Mouse (Mus musculus) heart, postnatal 25 days (tissue): ENCODE results near the gene Fgf18. TPM values are rescaled to one million over a fixed set of nuclear protein-coding genes. Genes with fewer than 3 reads are reported as not detected.

ENCODE experiments used
- DNase-seq: peaks from one replicate; pipeline ENCODE4 v3.0.0; 2022; ENCODE audit warnings: low spot score
- intact Hi-C: fragments of 180-260 bp; cut with DNase I; formaldehyde crosslinking; loops from one replicate; pipeline ENCODE4 v1.15.1; 2025
- total RNA-seq, 2 experiments: library from RNA; stranded (reverse); gene quantifications; 2 replicates each; pipeline ENCODE4 v1.2.3; 2021

The Fgf18 gene
- total RNA-seq, 2 experiments from 2014 or later, result 5.1 to 6.0 TPM

- intact Hi-C loops, result no loop called here
- DNase-seq, result no peak
Measured at GRCm38 (mm10) chr11:33151780-33152145, 4.6 kb upstream of the Fgf18 start.

DNA sequence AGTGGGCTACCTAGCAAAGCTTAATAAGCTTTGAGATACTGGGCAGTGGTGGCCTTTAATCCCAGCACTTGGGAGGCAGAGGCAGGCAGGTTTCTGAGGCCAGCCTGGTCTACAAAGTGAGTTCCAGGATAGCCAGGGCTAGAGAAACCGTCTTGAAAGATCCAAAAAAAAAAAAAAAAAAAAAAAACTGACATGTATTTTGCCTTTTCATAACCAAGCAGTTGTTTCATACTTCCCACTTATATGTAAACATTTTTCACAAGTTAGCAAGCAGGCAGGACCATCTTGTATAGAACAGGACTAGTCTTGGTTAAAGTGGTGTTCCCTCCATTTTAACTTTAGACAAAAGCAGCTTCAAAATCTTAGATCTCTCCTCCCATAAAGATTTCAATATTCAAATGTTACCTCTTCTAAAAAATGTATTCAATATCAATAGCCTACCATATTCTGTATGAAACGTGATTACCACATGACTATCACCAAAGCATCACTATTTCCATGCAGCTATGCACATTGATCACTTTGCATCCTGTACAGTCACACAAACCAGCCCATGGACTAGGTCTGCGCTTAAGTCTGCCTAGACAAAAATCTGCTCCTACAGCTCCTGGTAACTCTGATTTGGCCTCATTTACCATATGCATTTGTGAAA, 4.1 kb upstream of the Fgf18 start:
- DNase-seq, result no peak
- intact Hi-C loops, result no loop called here

- intact Hi-C loops, result no loop called here
- no peak for DNase-seq
Measured at GRCm38 (mm10) chr11:33150364-33150763, 3.2 kb upstream of the Fgf18 start.

GRCm38 (mm10) chr11:33149453-33149852, 2.3 kb upstream of the Fgf18 start:
- intact Hi-C loops, result loop anchor here (2.0 to 5.0 kb wide), 5 partner anchors 121 to 527 kb away; no protein-coding TSS in a partner anchor
- no peak for DNase-seq

DNA sequence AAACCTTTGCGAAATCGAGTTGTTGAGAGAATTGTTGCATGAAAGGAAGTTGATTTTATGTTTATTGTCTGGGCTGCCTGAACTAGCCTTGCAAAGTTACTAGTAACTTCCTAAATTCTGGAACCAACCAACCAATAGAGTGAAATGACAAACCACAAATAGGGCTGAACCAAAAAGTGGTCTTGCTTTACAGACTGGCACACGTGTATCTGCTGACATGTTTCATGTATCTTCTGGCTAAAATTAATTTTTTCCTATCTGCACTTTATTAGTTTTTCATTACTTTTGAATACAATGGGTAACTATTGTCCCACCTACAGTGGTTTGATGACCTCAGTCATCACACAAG, 1.9 kb upstream of the Fgf18 start:
- DNase-seq, result no peak
- intact Hi-C loops, result loop anchor here (2.0 to 5.0 kb wide), 5 partner anchors 120 to 527 kb away; no protein-coding TSS in a partner anchor

GRCm38 (mm10) chr11:33148338-33149087, 1.3 kb upstream of the Fgf18 start:
- DNase-seq, result peak; percentile 67
- intact Hi-C loops, result loop anchor here (1.0 to 5.0 kb wide), 6 partner anchors 120 to 526 kb away; no protein-coding TSS in a partner anchor

- DNase-seq, result peak; percentile 29
- intact Hi-C loops, result loop anchor here (1.0 to 5.0 kb wide), 6 partner anchors 119 to 525 kb away; no protein-coding TSS in a partner anchor
Measured at GRCm38 (mm10) chr11:33147572-33148337, 555 bp upstream of the Fgf18 start.

- intact Hi-C loops, result loop anchor here (5.0 kb wide), 2 partner anchors 184 to 524 kb away; no protein-coding TSS in a partner anchor
- DNase-seq, result no peak
Measured at GRCm38 (mm10) chr11:33146651-33147131, 509 bp downstream of the Fgf18 start.

DNA sequence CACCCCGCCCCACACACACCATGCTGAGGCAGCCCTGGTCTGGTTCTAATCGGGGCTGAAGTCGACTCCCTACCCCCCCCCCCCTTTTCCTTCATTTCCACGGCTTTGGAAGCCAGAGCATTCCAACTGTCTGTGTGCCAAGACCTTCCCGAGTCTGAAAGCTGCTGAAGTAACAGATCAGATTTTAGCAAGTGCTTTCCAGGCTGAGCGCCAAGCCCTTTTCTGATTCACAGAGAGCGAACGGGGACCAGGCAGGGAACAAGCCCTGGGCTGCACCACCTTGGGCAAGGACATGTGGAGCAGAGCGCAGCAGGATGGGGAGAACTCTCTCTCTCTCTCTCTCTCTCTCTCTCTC, 1.1 kb downstream of the Fgf18 start:
- intact Hi-C loops, result loop anchor here (5.0 kb wide), 2 partner anchors 184 to 524 kb away; no protein-coding TSS in a partner anchor
- peak; percentile 69 for DNase-seq

DNA sequence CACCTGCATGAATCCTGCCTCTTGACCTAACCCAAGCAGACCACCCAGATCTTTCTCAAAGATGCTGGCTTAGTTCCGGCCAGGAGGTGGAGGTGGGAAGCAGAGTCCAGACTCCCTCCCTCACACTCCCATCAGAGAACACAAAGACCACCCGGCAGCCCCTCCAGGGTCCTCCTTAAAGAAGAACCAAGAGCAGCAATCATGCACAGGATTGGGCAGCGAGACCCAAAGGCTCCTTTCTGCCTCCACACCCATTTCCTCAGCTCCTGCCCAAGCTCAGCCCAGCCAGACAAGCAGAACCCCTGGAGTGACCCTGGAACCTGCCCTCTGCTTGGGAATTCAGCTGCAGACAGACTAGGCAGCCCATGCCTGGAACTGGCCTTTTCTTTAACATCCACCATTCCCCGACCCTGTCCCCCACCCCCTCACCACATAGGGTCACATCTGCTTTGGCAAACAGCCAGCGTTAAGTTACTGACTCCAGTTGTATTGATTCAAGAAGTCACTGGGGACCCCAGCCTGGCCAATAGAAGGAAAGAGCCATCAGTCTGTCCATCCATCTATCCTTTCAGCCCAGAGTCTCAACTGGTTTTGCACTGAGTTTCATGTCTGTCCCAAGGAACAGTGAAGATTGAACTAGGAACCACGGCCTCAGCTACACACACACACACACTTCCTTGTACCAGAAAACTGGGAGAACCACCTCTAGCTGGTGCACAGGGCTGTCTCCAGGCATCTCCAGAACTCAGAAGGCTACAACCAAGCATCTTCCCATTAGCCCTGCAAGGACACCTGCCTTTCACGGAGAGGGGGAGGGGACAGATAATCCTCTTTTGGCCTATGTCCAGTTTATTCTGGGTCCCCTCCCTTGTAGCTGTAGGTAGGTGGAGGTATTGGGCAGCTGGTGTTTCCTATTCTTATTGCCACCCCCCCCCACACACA, 1.7 kb downstream of the Fgf18 start:
- intact Hi-C loops, result loop anchor here (5.0 kb wide), 2 partner anchors 183 to 523 kb away; no protein-coding TSS in a partner anchor
- no peak for DNase-seq

DNA sequence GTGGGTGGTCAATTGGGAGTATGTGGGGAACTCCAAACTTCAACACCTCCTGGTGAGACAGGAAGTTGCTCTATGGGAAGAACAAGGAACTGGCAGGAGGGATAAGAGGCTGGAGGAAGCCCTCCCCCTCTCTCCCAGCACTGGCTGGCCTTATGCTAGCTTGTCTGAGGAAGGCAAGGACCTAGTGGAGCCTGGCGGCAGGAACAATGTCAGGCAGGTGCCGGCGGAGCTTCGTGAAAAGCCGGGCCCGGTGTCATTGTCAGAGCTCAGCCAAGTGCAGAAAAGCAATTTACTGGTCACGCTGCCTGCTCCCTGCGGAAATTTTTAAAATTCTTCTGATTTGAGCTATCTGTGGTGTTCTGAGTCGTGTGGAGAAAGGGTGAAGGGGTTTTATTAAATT, 3.3 kb downstream of the Fgf18 start:
- DNase-seq, result no peak
- intact Hi-C loops, result no loop called here

- intact Hi-C loops, result no loop called here
- no peak for DNase-seq
Measured at GRCm38 (mm10) chr11:33142801-33143200, 4.4 kb downstream of the Fgf18 start.

DNA sequence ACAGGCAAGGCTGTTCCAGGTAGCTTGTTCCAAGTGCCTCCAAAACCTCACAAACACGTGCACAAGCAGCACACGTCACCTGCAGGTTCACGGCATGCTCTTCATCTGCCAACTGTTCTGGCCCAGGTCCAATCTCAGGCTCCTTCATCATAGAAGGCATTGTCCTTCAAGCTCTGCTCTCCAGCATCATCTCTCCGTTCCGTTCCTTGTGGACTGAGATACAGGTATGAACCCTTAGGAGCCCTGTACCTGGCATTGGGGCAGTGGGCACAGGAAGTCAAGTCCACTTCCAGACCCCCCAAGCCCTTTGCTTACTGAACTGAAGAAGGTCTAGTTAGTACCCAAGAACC, 7.1 kb downstream of the Fgf18 start:
- DNase-seq, result no peak
- intact Hi-C loops, result no loop called here

GRCm38 (mm10) chr11:33139458-33140110, 7.6 kb downstream of the Fgf18 start:
- no peak for DNase-seq
- intact Hi-C loops, result no loop called here

DNA sequence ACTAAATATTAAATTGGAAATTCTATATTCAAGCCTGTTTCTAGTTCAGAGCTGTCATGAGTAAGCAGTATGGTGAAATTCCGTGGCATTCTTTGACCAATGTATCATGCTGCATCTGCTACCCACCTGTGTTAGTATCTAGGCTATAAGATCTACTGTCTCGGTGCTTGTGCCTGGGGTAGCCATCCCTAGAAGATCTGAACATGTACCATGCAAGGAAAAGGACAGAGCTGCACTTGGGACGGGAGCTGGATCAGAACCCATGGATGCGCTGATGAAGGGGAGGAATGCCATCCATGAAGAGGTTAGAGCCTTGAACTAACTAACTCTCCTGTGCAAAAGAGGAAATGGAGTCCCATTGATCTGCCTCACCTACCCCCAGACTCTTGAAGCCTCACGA, 8.5 kb downstream of the Fgf18 start:
- intact Hi-C loops, result no loop called here
- DNase-seq, result no peak

DNA sequence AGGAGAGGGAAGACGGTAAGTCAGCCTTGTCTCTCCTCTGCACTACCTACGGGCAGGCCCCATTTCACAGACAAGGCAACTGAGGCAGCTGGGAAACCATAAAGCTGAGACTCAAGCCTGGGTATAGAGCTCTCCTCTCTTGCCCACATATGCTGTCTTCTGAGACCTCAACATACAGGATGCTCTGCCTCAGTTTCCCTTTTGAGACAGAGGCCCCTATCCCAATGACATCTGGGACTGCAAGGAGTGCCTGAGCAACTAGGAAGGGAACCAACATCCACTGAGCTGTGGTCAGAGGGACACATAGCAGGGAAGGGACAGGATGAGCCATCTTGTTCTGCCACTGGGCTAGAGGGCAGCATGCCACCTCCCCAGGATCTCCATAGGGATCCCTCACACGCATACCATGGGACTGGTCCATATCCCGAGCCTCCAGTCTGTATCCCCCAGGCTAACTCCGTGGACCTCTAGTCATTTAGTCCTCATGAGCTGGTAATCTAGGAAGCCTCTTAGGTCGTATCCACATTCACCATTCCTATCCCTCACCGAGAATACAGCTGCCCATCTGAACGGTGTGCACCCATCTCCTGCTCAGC, 12.7 kb downstream of the Fgf18 start:
- intact Hi-C loops, result no loop called here
- no peak for DNase-seq

DNA sequence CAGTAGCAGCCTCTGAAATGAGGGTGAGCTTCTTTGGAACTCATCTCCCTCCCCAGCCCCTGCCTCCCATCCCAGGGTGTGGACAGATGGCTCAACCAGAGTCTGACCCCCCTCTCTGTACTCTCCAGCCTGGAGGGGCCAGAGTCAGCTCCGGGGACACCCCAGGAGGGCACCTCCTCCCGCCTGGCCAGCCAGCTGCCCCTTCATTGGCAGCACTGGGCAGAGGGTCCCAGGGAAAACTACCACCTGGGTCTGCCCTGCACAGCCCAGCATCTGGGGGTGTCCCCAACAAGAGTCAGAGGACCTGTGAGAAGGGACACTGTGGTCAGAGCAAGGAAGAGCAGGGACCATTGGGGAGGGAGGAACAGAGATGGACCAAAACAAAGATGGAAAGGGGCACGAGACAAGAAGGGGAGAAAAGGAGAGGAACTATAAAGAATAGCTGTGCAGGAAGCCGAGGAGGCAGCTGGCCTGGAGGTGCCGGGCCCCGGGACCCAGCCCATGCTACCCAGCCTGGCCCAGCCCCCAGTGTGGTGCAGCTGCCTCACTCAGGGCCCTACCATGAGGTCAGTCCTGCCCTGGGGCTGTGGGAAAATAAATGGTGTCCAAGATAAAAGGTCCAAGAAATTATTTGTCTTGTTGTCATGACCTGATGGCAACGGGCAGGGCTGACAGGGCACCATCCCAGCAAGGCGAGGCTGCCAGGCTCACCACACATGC, 14.4 kb downstream of the Fgf18 start:
- intact Hi-C loops, result no loop called here

DNA sequence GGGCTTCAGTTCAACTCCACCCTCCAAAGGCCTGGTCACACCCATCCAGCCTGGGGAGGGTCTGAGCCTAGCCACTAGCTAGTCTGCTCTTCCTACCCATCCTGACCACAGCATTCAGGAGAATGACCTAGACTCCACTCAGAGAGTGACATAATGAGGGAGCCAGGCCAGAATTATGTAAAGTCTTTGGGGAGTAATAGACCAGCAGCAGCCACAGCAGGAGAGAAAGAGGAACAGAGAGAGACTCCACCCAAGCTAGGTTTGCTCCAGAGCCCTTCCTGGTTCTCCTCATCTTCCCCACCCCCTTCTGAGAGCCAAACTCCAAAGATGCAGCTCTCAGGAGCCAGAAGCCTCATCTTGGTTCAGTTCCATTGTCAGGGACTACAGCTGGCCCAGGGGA, 20.1 kb downstream of the Fgf18 start:
- intact Hi-C loops, result no loop called here

More for the DNA sequence above, 14.4 kb downstream of the Fgf18 start:
- DNase-seq, result no peak

More for the DNA sequence above, 20.1 kb downstream of the Fgf18 start:
- no peak for DNase-seq
